Mouse (Mus musculus) thymus, postnatal 10 days (tissue): Measurements from ENCODE around the gene Irx4.
A peak's percentile ranks its signal among the peaks of the same experiment; 100 is the strongest.

ENCODE experiments used
- DNase-seq, 2 experiments: peaks; one replicate each; pipeline ENCODE4 v3.0.0; 2021; ENCODE audit warnings: low spot score in 2 of 2

The Irx4 gene

DNA sequence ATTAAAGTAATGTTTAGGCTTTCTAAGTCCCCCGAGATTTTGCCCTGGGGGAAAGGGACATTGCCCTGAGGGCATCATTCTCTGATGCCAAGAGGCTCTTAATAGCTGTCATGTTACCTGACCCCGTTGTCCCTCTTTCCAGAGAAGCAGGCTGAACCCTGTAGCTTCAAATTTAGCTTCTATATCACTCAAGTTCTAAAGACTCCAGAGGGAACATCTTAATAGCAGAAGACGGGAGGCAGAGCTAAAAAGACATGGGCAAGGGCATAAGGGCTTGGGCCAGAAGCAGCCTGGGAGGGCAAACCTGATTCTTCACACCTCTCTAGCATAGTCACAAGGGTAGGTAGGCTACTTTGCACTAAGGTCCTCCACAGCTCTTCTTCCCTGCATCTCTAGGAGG lies 9.6 kb downstream of the Irx4 start:
- no peak for DNase-seq

DNA sequence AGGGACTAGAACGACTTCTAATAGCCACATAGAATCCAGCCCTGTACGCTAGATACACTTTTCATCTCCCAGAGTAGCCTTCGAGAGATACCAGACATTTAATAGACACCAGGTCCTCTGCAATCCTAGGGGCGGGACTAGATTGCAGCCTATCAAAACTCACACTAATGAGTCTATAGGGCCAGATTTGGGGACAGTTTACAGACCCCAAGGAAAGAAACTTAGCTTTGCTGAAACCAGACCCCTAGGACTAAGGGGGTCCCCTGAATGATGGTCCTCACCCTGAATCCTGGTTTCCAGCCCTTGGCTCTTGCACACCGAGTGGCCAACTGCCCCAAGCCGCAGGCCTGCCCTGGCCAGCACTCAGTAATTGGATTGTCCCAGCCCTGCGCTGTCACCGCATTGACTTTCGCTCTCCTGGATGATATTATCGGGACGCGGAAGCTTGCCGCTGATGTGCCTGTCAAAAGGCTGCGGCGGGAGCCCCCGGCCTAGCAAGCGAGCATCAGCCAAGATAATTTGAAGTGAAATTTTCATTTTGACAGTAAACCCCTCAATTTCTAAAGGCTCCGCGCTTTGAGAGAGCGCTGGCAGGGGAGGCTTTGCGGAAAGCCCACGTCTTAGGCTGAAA lies 10.3 kb downstream of the Irx4 start:
- no peak for DNase-seq

DNA sequence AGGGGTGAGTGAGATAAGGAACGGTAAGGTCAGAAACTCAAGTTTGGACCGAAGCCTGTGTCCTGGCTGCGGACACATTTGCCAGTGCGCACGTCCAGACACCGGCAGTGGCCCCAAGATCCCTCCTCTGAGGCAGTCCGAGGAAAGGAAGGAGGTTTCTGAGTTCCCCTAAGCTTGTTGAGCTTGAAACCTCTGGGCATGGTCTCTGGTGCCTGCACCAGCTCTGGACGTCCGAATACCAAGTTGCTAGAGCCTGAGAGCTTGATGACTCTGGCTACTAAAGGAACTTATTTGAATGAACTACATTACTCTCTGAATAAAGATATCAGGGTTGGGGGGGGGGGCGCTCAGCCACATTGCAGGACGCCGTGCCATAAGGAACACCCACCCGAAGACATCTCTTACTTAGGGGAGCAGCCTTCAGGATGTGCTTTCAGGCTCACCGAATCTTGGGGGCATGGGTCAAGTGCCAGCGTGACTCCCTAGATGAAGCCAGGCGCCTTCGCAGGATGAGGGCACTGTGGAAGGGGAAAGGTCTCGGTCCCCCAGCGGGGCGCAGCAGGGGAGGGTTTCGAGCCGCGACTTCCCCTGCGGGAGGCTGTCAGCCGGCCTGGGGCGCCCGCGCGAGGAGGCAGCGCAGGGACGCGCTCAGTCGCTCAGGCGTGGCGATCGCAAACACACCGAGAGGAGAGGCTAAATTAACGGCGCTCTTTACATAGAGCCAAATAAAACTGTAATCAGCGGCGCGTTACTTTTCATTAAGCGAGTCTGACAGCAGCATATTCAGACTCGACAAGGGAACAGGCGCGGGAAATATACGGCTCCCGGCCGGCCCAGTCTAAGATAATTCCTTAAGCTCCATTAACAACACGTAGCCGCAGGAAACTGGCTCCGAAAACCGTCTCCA lies 11.3 kb downstream of the Irx4 start:
- no peak for DNase-seq

DNA sequence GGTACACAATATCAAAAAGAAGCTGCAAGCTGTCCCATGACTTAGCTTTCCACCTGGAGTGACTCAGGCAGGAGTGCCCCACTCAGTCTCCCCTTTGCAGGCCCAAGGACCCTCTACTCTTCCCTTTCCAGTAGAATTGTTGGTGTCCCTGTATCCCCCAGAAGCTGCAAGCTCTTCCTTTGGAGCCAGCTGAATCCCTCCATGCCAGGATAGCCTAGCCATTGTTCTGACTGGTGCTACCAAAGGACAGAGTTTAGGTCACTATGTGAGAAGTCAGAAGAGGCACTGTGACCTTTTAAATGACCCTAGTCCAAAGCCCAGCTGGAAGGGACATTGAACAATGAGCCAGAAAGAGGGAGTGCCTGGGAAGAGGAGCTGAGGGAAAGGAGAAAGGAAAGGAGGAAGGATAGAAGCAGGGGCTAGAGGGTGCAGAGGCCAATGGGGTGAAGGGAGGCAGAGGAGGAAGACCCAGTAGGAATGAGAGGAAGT lies 12.6 kb downstream of the Irx4 start:
- no peak for DNase-seq

DNA sequence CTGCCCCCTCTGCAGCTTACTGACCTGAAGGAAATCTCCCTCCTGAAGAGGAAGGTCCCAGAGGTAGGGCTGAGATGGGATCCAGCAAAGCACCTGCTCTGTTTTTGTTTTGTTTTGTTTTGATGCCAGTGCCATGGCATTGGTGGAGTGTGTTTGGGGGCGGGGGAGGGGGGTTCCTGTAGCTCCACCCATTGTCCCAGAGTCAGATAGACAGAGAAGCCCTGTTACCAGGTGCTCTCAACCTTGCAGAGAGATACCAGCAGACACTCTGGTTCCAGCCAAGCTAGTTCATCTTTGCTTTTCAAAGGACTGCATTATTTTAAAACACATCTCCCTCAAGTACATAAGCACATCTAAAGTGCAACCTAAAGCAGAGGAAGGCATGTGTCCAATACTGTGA lies 13.3 kb downstream of the Irx4 start:
- DNase-seq: no peak

DNA sequence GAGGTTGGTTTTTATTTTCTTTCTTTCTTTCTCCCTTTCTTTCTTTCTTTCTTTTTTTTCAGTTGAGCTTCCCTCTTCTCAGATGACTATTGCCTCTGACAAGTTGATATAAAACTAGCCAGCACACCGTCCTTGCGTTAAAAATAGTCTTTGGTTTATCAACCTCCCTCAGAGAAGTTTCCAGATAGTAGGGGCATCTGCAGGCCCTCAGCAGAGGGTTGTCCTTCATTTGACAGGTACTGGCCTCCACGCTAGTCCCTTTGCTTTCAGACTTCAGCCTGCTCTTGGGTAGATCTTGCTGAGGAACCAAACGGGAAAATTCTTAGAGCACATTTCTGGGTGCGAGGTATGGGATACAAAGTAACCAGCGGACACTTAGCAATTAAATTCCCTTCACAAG lies 17.1 kb downstream of the Irx4 start:
- no peak for DNase-seq

DNA sequence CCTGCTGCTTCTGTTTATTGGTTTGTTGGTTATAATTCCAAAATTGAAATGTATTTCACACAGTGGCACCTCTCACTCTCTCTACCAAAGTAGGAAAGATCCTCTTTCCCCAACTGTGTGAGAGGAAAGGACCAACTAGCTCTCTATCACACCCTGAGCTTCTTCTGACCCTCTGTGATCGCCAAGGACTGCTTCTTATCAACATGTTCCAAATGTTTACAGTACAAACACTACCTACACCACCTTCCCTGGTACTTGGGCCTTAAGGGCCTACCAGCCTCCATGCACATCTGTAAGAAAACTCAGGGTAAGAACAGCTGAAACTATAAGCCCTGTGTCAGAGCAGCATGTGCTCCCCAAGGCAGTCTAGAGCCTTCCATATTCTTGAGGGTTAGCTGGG lies 17.5 kb downstream of the Irx4 start:
- DNase-seq: no peak

DNA sequence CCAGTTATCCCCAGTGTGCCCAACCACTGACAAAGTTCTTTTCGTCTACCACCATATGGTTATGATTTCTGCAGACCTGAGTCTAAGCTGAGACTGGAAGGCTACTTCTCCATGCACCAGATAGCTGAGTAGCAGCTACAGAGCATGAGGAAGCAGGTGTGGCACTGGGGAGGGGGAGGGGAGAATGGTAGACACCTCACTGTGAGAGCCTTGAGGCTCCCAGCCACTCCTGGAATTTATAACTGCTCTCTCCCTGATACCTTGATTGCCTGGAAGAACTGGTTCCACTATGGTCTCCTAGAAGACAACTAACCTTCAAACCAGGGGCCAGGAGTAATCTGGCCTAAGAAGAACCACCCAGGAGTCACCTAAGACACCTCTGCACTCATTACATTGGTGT lies 18.9 kb downstream of the Irx4 start:
- DNase-seq: no peak

DNA sequence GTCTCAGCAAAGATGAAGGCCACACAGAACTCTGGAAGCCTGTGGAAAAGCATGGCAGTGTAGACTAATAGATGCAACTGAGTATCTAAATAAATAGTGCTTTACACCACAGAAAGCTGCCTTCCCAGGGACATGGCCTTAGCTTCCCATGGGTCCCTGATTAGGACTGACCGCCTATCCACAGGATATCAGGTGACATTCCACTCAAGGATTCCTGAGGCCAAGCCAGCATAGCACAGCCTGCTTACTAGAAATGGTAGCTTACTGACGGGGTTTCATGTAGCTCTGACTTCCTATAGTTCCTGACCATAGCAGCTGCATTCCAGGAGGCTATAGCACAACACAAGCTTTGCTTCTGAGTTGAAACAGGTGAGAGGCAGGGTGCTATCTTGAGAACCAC lies 22.1 kb downstream of the Irx4 start:
- DNase-seq: no peak

DNA sequence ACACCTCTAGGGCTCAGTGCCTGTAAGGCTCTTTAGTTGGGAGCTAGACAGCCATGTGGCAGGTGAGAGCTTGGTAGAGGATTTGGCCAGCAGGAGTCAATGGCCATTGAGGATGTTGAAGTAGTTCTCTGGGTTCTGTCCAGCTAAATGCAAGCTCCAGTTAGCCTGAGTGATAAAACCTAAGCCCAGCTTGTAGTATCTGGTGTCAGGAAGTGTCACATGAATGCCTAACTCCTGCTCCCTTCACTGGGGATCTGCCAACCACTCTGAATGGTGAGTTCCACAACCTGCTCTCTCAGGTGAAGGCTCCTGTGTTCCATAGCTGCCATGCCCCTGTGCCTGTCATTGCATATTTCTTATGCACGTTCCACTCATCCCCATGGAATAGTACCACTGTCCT lies 23.3 kb downstream of the Irx4 start:
- DNase-seq: no peak

DNA sequence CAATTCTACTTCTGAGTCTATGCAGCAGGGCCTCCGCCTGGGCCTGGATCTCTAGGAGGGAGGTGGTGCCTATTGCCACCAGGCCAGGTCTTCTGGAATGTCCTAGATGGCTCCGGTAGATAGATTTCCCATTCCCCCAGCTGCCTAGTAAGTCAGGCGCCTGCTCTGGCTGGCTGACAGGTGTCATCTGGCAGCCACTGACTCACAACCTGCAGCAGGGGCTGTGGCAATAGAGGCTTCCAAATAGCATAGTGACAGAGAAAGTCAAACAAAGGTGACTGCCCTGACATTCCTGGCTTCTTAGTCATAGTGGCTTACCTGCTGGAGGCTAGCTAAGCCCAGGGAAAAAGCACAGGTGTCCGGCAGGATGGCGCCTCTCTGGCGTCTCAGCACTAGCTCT lies 29.9 kb downstream of the Irx4 start:
- DNase-seq: no peak

DNA sequence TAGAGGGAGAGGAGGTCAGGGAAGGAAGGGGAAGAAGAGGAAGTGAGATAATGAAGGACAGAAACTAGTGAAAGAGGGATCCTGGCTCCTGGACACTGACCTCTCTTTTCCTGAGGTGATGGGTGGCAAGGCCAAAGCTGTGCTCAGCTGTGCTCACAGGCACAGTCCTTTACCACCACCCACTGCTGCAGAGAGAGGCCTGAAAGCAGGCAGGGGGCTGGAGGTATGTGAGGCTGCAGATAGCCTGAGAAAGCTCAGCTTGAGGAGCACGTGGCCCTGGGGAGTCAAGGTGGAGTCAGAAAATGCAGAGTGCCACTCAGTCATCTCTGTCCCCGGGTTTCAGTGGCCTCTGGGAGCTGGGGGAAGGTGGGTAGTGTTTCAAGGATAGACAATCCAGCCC lies 30.8 kb downstream of the Irx4 start:
- DNase-seq: no peak

DNA sequence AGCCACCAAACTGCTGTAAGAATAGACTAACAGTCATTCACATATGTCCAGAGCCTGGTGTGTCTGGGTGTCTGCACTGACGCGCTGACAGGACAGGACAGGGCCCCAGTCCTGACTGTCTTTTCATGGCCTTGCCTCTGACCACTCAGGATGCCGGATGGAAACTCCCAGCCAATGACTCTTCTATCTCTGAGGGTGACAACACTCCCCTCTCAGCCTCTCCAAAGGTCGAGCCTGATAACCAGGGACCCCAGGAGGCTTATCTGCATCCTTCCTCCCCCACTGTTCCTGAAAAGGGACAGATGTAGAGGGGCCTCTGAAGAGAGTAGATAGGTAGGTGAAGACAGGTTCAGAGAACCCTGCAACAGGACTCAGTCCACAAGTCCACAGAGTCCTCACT lies 38.4 kb downstream of the Irx4 start:
- no peak for DNase-seq

DNA sequence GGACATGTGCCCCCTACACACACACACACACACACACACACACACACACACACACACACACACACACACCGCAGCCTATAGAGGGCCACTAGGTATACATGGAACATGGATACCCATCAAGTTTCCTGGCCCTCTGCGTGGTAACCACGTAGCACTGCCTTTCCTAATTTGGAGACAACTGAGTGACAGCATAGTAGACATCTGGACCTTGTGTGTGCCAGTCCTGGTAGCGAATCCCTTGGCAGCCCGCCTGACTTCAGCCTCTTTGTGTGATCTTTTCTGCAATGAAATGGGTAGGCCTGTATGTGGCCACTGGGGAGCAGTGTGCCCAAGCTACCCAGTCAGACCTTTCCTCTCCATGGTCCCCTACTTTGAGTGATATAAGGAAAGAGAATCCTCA lies 39.0 kb downstream of the Irx4 start:
- DNase-seq: no peak

DNA sequence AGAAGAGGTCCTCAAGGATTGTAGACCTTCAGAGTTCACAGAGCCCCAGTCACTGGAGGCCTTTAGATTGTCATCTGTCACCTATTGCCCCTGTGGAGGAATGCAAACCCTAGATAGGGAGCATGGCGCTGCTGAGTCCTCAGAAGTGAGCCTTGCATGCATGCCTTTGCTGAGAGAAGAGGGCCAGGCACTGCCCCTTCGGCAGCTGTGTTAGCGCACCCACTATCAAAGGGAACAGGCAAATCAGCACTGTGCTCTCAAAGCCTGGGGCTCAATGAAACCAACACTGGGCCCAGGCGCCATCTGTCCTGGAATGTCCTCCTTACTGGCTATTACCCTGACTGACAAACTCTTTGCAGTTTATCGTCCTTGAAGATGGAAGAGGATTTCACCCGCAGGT lies 44.5 kb downstream of the Irx4 start:
- no peak for DNase-seq

DNA sequence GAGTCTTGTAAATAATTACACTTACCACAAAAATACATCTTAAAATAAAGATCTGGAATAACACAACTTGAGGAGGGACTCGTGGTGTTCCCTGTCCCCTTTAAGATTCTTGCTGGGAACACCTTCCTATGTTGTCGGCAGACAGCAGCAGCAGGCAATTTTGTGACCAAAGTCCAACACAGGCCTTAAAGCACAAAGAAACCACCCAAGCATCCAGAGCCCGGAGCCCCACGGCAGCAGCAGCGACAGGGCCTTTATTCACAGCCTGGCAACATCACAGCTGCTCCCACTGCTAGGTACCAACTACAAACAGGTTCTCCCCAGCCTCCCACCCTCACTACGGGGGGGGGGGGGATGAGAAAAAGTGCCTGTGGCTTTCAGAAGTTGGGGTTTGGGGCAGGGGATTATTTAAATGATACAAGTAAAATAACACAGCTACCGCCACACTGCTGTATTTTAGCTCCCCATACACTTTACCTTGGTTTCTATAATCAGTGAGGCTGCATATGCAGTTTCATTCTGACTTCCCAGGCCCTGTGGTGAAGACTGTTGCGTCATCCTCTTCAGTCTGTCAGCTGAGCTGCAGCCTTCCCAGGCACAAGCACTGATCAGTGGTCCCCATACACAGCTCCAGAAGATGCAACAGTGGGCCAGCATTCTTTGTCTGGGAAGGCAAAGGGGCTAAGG lies 45.3 kb downstream of the Irx4 start:
- no peak for DNase-seq

DNA sequence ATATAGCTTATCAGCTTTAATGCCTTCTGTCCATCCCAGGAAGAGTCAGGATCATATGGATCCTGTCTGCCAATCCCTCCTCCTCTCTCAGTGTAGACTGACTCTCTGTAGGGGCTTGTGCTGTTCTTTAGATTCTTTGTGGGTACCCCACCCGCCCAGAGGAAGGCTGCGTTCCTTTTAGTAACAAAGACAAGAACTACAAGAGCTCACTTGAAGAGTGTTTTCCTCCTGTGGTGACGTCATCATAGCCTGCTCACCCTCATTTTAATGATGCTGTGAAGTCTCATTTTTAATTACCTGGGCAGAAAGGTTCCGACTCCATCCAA lies 45.8 kb downstream of the Irx4 start:
- DNase-seq: no peak

DNA sequence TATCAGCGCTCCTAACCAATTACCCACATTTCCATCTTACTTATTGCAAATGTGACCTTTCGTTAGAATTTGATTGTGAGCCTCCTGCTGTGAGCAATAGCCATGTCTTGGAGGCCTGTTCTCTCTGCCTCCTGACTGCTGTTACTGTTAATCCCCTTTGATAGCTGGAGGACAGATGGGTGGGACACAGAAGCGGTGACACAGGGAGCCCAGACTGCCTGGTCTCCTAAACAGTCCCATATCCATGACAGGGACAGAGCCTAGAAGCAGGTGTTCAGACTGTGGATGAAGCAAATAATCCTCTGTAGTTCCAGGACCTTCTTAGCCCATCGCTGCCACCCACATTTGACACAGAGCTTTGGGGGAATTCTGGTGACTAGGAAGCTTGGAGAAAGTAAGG lies 46.2 kb downstream of the Irx4 start:
- no peak for DNase-seq

DNA sequence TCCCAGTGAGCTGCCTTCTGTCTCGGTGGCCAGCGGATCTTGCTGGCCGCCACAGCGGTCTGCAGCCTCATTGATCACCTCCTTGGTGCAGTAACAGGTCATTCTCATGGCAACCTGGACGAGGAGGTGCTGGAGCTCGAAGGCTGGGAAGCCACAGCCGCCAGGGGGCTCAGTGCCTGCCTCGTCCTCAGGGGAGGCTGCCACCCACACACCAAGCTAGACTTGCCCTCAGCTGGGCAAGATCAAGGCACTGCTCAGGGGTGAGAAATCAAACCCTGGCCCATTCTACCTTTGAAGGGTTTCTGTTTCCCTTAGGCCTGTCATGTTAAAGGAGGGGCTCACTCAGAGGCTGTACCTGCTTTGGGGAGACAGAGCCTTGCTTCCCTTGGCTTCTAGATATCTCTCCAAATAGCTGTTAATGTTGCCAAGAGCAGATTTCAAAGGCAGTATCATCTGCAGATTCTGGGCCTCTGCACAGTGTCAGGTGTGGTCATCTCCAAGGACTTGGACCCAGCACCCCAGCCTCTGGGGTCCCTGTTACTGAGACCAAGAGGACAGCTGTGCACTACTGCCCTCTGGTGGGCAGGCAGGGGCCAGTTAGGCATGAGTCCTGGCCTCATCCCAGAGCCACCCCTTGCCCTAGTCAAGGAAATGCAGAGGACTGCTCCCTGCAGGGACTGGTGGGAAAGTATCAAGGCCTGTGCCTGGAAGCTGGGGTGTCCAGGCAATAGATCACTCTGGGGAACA lies 50.1 kb downstream of the Irx4 start:
- peak in 1 of 2 experiments; percentile 55 for DNase-seq
